Mouse (Mus musculus): ENCODE data around the gene Depdc7. TPM values are rescaled to one million over a fixed set of nuclear protein-coding genes. Genes with fewer than 3 reads are reported as not detected.

Gene Depdc7
- not detected for polyA plus RNA-seq (2017; shearing (Covaris generic))

GRCm38 (mm10) chr2:104742741-104743064 is at the start of gene Depdc7:
TSS of gene Depdc7 (minus strand) at chr2:104742878.
- ATAC-seq: no peak

- ATAC-seq: peak; percentile 43
These were observed 32.1 kb upstream of the Depdc7 start for GRCm38 (mm10) chr2:104774763-104775162.

- no peak for ATAC-seq
These were observed 26.0 kb upstream of the Depdc7 start for GRCm38 (mm10) chr2:104768697-104769096.

GRCm38 (mm10) chr2:104764018-104764417 is 21.3 kb upstream of the Depdc7 start:
- no peak for ATAC-seq

- peak; percentile 82 for ATAC-seq
These were observed 20.5 kb upstream of the Depdc7 start for GRCm38 (mm10) chr2:104763134-104763703.

- no peak for ATAC-seq
These were observed 7.9 kb upstream of the Depdc7 start for GRCm38 (mm10) chr2:104750611-104751010.

GRCm38 (mm10) chr2:104748652-104749183 is 6.0 kb upstream of the Depdc7 start:
- ATAC-seq: no peak

- ATAC-seq: no peak
These were observed 3.6 kb upstream of the Depdc7 start for GRCm38 (mm10) chr2:104746251-104746650.

- ATAC-seq: no peak
These were observed 1.3 kb upstream of the Depdc7 start for GRCm38 (mm10) chr2:104743971-104744370.

GRCm38 (mm10) chr2:104743160-104743559 is 482 bp upstream of the Depdc7 start:
- ATAC-seq: no peak

GRCm38 (mm10) chr2:104741896-104742740 is 560 bp downstream of the Depdc7 start:
- ATAC-seq: no peak

- no peak for ATAC-seq
These were observed 1.5 kb downstream of the Depdc7 start for GRCm38 (mm10) chr2:104741015-104741758.

- no peak for ATAC-seq
These were observed 2.3 kb downstream of the Depdc7 start for GRCm38 (mm10) chr2:104740248-104740949.

GRCm38 (mm10) chr2:104739691-104740090 is 3.0 kb downstream of the Depdc7 start:
- no peak for ATAC-seq

- no peak for ATAC-seq
These were observed 6.4 kb downstream of the Depdc7 start for GRCm38 (mm10) chr2:104736241-104736640.

- ATAC-seq: no peak
These were observed 10.0 kb downstream of the Depdc7 start for GRCm38 (mm10) chr2:104732562-104733256.

GRCm38 (mm10) chr2:104732033-104732444 is 10.6 kb downstream of the Depdc7 start:
- no peak for ATAC-seq

- ATAC-seq: no peak
These were observed 15.3 kb downstream of the Depdc7 start for GRCm38 (mm10) chr2:104727369-104727768.

GRCm38 (mm10) chr2:104722021-104722420 is 20.7 kb downstream of the Depdc7 start:
- ATAC-seq: no peak

GRCm38 (mm10) chr2:104717827-104718226 is 24.9 kb downstream of the Depdc7 start:
- no peak for ATAC-seq

- no peak for ATAC-seq
These were observed 25.4 kb downstream of the Depdc7 start for GRCm38 (mm10) chr2:104717231-104717735.

GRCm38 (mm10) chr2:104716279-104716678 is 26.4 kb downstream of the Depdc7 start, which contains the start of gene Pin1rt1:
TSS of gene Pin1rt1 (minus strand) at chr2:104716379.
- ATAC-seq: no peak

Data from inflammation-experienced regulatory T-cells, adult 6 months (primary cell).